Comparison of ENCODE assay signal across 31 mouse cellular contexts in the genomic region with DNA sequence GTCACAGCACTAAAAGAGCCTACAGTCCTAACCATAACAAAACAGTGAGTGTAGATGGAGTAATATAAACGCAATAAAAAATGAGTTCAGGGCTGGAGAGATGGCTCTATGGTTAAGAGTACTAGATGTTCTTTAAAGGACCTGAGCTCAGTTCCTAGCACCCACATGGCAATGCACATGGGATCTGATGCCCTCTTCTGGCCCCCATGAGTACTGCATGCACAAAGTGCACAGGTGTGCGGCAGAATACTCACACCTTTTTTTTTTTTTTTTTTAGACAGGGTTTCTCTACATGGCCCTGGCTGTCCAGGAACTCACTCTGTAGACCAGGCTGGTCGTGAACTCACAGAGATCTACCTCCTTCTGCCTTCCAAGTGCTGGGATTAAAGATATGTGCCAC. TPM values are rescaled to one million over a fixed set of nuclear protein-coding genes. Genes with fewer than 3 reads are reported as not detected.
DNase-seq lines count a peak whose midpoint lies in the region; ATAC-seq and TF ChIP-seq lines count a peak whose summit lies in the region.
"Had no signal": no experiment of that assay in that cellular context is flagged by ENCODE, and none has a peak within 500 bp of the region (broad histone marks: within the 10 kb centered on the region; RNA-seq: fewer than 3 reads in every experiment).

No protein-coding gene starts in this region.

- no peaks in the 10 kb centered on the region for H3K79me2 ChIP-seq in liver, adult 2 months (ENCODE audit: control insufficient read depth, insufficient read depth, low read length)

- H3K36me3 ChIP-seq in liver, adult 2 months (ENCODE audit: control insufficient read depth, insufficient read depth, low read length) = no peaks in the 10 kb centered on the region
- no peaks in the 10 kb centered on the region for H3K36me3 ChIP-seq in liver, embryonic 11.5 days (ENCODE audit: control insufficient read depth, insufficient read depth, low read length)
- no peaks in the 10 kb centered on the region for H3K36me3 ChIP-seq in midbrain, embryonic 11.5 days (ENCODE audit: control insufficient read depth, insufficient read depth, low read length)
- H3K36me3 ChIP-seq in midbrain, embryonic 10.5 days = no peaks in the 10 kb centered on the region
- no peaks in the 10 kb centered on the region for H3K36me3 ChIP-seq in G1E (replicated peaks)
- H3K36me3 ChIP-seq: forebrain, embryonic 10.5 days had no signal

- no peak overlapping the region for H3K4me3 ChIP-seq in liver, adult 2 months (ENCODE audit: insufficient read depth, low read depth, low read length)
- H3K4me3 ChIP-seq in liver, embryonic 11.5 days (ENCODE audit: low read depth, low read length) = no peak overlapping the region
- H3K4me3 ChIP-seq in midbrain, embryonic 11.5 days (ENCODE audit: low read depth, low read length) = no peak overlapping the region
- H3K4me3 ChIP-seq in midbrain, embryonic 10.5 days = no peak overlapping the region
- no peak overlapping the region for H3K4me3 ChIP-seq in G1E (ENCODE audit: low read depth, low read length)
- H3K4me3 ChIP-seq: forebrain, embryonic 10.5 days; left cerebral cortex, adult 2 months had no signal

- TF ChIP-seq POLR2A in liver, adult 2 months (IDR thresholded peaks at IDR 0.05; ENCODE audit: extremely low read depth, insufficient read depth, low read length) = no peak

- H3K4me1 ChIP-seq in liver, adult 2 months (ENCODE audit: control insufficient read depth, insufficient read depth, low read length) = no peaks in the 10 kb centered on the region
- no peaks in the 10 kb centered on the region for H3K4me1 ChIP-seq in liver, embryonic 11.5 days (replicated peaks; ENCODE audit: control insufficient read depth, insufficient read depth, low read length)
- H3K4me1 ChIP-seq in midbrain, embryonic 11.5 days (ENCODE audit: control insufficient read depth, insufficient read depth, low read length) = 0 out of 2 replicates have a peak, but pooled peaks cover 2% of the 10 kb centered on the region
- H3K4me1 ChIP-seq in midbrain, embryonic 10.5 days = peaks cover 12% of the 10 kb centered on the region
- H3K4me1 ChIP-seq in G1E (ENCODE audit: insufficient read depth, low read depth, low read length) = no peaks in the 10 kb centered on the region

- H3K27ac ChIP-seq in liver, adult 2 months (replicated peaks; ENCODE audit: insufficient read depth, low read depth, low read length) = no peak overlapping the region
- no peak overlapping the region for H3K27ac ChIP-seq in liver, embryonic 11.5 days (ENCODE audit: low read depth, low read length)
- no peak overlapping the region for H3K27ac ChIP-seq in midbrain, embryonic 11.5 days (ENCODE audit: low read depth, low read length)
- H3K27ac ChIP-seq in midbrain, embryonic 10.5 days (replicated peaks) = no peak overlapping the region
- H3K27ac ChIP-seq: forebrain, embryonic 10.5 days; hindbrain, embryonic 14.5 days; left cerebral cortex, adult 2 months had no signal

- no peaks in the 10 kb centered on the region for H3K27me3 ChIP-seq in liver, adult 2 months (ENCODE audit: control insufficient read depth, insufficient read depth, low read length)
- H3K27me3 ChIP-seq in liver, embryonic 11.5 days (replicated peaks; ENCODE audit: control insufficient read depth, insufficient read depth, low read length) = no peaks in the 10 kb centered on the region
- H3K27me3 ChIP-seq in midbrain, embryonic 11.5 days (ENCODE audit: control insufficient read depth, insufficient read depth, low read length) = no peaks in the 10 kb centered on the region
- no peaks in the 10 kb centered on the region for H3K27me3 ChIP-seq in midbrain, embryonic 10.5 days (ENCODE audit: low read depth, poor library complexity, severe bottlenecking)
- H3K27me3 ChIP-seq in G1E (ENCODE audit: insufficient read depth, low read length) = peaks cover 33% of the 10 kb centered on the region

- H3K9ac ChIP-seq in liver, adult 2 months (ENCODE audit: low read depth, low read length) = no peak overlapping the region
- H3K9ac ChIP-seq in liver, embryonic 11.5 days (ENCODE audit: low read depth, low read length) = no peak overlapping the region
- H3K9ac ChIP-seq in midbrain, embryonic 11.5 days (ENCODE audit: low read length) = no peak overlapping the region
- H3K9ac ChIP-seq: hindbrain, embryonic 14.5 days had no signal

- WGBS in liver, adult 2 months = 90% methylated on average over 3 of the region's 3 CpGs
- WGBS in liver, embryonic 11.5 days = 82% methylated on average over 3 of the region's 3 CpGs
- 90% methylated on average over 3 of the region's 3 CpGs for WGBS in midbrain, embryonic 11.5 days
- WGBS in midbrain, embryonic 10.5 days = 92% methylated on average over 3 of the region's 3 CpGs

- no peak for ATAC-seq in liver, embryonic 11.5 days (replicated peaks; ENCODE audit: low FRiP score)
- ATAC-seq in midbrain, embryonic 11.5 days (ENCODE audit: low FRiP score) = no peak
- ATAC-seq in G1E (ENCODE audit: extremely low read depth, insufficient number of reproducible peaks, low FRiP score, poor library complexity, severe bottlenecking) = no peak

- H3K4me2 ChIP-seq in liver, embryonic 11.5 days = no peak overlapping the region
- no peak overlapping the region for H3K4me2 ChIP-seq in midbrain, embryonic 11.5 days
- H3K4me2 ChIP-seq: hindbrain, embryonic 14.5 days had no signal

- no peak for DNase-seq in liver, adult 2 months (ENCODE audit: extremely low read depth, low read depth, low spot score)
- DNase-seq in liver, embryonic 11.5 days (ENCODE audit: low spot score) = no peak
- DNase-seq in midbrain, embryonic 11.5 days (ENCODE audit: low spot score, missing footprints) = peak; percentile 17
- no peak for DNase-seq in midbrain, embryonic 10.5 days (ENCODE audit: low spot score)
- no peak for DNase-seq in G1E (ENCODE audit: low spot score)
- peak; percentile 7 for DNase-seq in induced T-regulatory cell, adult 2 months (ENCODE audit: low read depth)
- DNase-seq in heart, postnatal 4 days = no peak
- DNase-seq in adrenal gland, adult 8-10 months = no peak
- DNase-seq: adrenal gland, postnatal 25 days; cerebellum, adult 11 months; cerebellum, postnatal 10 days; gastrocnemius, postnatal 36 days; heart, postnatal 36 days; kidney, adult 9 months; kidney, postnatal 36 days; midbrain, embryonic 14.5 days; right cerebral cortex, postnatal 14 days; thymus, postnatal 14 days had no signal

- peak; percentile 11; the same call in 1 of the 2 replicates for TF ChIP-seq CTCF in liver, adult 2 months (IDR thresholded peaks at IDR 0.05; ENCODE audit: low read depth, low read length)
- 0 out of 2 replicates have a peak, but pooled peaks have one; percentile 24 for TF ChIP-seq CTCF in G1E (IDR thresholded peaks at IDR 0.05; ENCODE audit: low read depth, low read length)

- no peaks in the 10 kb centered on the region for H3K9me3 ChIP-seq in liver, embryonic 11.5 days (ENCODE audit: control insufficient read depth, low read length)
- no peaks in the 10 kb centered on the region for H3K9me3 ChIP-seq in midbrain, embryonic 11.5 days (ENCODE audit: control insufficient read depth, low read length)
- no peaks in the 10 kb centered on the region; the same call in 1 of the 2 replicates for H3K9me3 ChIP-seq in midbrain, embryonic 10.5 days (replicated peaks)
- no peaks in the 10 kb centered on the region for H3K9me3 ChIP-seq in G1E (replicated peaks)
- H3K9me3 ChIP-seq: forebrain, embryonic 10.5 days had no signal

RNA-seq across cellular contexts. Expression of a gene that starts 11.5 kb away (rescaled TPM):
- not detected in 2 replicates for total RNA-seq in liver, adult 2 months (2014; rRNA removed)
- polyA plus RNA-seq in liver, adult 2 months (2012; rRNA removed) = not detected in 2 replicates
- not detected in 2 replicates for polyA plus RNA-seq in liver, embryonic 11.5 days (2014; fragmentation: Nextera tagmentation; extraction: Ambion mirVana)
- polyA plus RNA-seq in midbrain, embryonic 11.5 days (2014; fragmentation: Nextera tagmentation; extraction: Ambion mirVana) = not detected in 2 replicates
- not detected in 2 replicates for polyA plus RNA-seq in midbrain, embryonic 10.5 days (2016; fragmentation: Nextera tagmentation; extraction: Ambion mirVana)
- total RNA-seq in G1E (2014; fragmentation: Nextera tagmentation) (not detected in 2 replicates), G1E (2017) (0.06 and 0.16 TPM in 2 replicates)
- polyA plus RNA-seq in G1E (2012) = not detected in 2 replicates
- not detected for total RNA-seq in heart, postnatal 4 days (2021)
- total RNA-seq in adrenal gland, adult 8-10 months (2022) = under 1 TPM in 1 of 4 experiments, not detected in 3; 0.45 TPM
- total RNA-seq: adrenal gland, postnatal 25 days; gastrocnemius, postnatal 36 days; heart, adult 8-10 months; heart, postnatal 36 days; left cerebral cortex, adult 2 months; left cerebral cortex, postnatal 36 days; megakaryocyte, adult 5-6 weeks had no signal
- polyA plus RNA-seq: C2C12; embryonic facial prominence, embryonic 11.5 days; forebrain, embryonic 10.5 days; heart, embryonic 14.5 days; hindbrain, embryonic 14.5 days; intestine, embryonic 14.5 days; limb, embryonic 14.5 days; lung, embryonic 16.5 days; midbrain, embryonic 14.5 days; neural tube, embryonic 11.5 days had no signal

RNA-seq across cellular contexts. Expression of a gene that starts 39.4 kb away (rescaled TPM):
- total RNA-seq in liver, adult 2 months (2014; rRNA removed) = 35.9 and 55.0 TPM in 2 replicates
- polyA plus RNA-seq in liver, adult 2 months (2012; rRNA removed) = 60.8 and 88.2 TPM in 2 replicates
- 71.5 and 75.4 TPM in 2 replicates for polyA plus RNA-seq in liver, embryonic 11.5 days (2014; fragmentation: Nextera tagmentation; extraction: Ambion mirVana)
- polyA plus RNA-seq in midbrain, embryonic 11.5 days (2014; fragmentation: Nextera tagmentation; extraction: Ambion mirVana) = 1.1 and 1.4 TPM in 2 replicates
- 4.7 and 5.4 TPM in 2 replicates for polyA plus RNA-seq in midbrain, embryonic 10.5 days (2016; fragmentation: Nextera tagmentation; extraction: Ambion mirVana)
- total RNA-seq in G1E (2014; fragmentation: Nextera tagmentation) (not detected in 2 replicates), G1E (2017) (not detected in 2 replicates)
- not detected in 2 replicates for polyA plus RNA-seq in G1E (2012)
- not detected for total RNA-seq in heart, postnatal 4 days (2021)
- under 1 TPM in 1 of 4 experiments, not detected in 3; 0.17 TPM for total RNA-seq in adrenal gland, adult 8-10 months (2022)
- total RNA-seq: heart, adult 8-10 months; heart, postnatal 36 days had no signal

RNA-seq across cellular contexts. Expression of a gene that starts 57.3 kb away (rescaled TPM):
- 253 and 456 TPM in 2 replicates for total RNA-seq in liver, adult 2 months (2014; rRNA removed)
- 676 and 851 TPM in 2 replicates for polyA plus RNA-seq in liver, adult 2 months (2012; rRNA removed)
- 22.9 and 23.0 TPM in 2 replicates for polyA plus RNA-seq in liver, embryonic 11.5 days (2014; fragmentation: Nextera tagmentation; extraction: Ambion mirVana)
- polyA plus RNA-seq in midbrain, embryonic 11.5 days (2014; fragmentation: Nextera tagmentation; extraction: Ambion mirVana) = 25.0 and 27.1 TPM in 2 replicates
- polyA plus RNA-seq in midbrain, embryonic 10.5 days (2016; fragmentation: Nextera tagmentation; extraction: Ambion mirVana) = 11.0 and 11.9 TPM in 2 replicates
- 15.4 and 15.9 TPM in 2 replicates for total RNA-seq in G1E (2014; fragmentation: Nextera tagmentation)
- 29.6 and 33.2 TPM in 2 replicates for total RNA-seq in G1E (2017)
- 37.9 and 43.4 TPM in 2 replicates for polyA plus RNA-seq in G1E (2012)
- total RNA-seq in heart, postnatal 4 days (2021) = 10 to 100 TPM; 31.9 to 34.3 TPM
- total RNA-seq in adrenal gland, adult 8-10 months (2022) = 100 to 1,000 TPM in 2 of 4 experiments, 10 to 100 TPM in 2; 77.6 to 360 (median 221) TPM

Comparison
In these comparisons a context has a peak if more than half of its experiments do, and no peak if none do; other contexts are left out.
1. DNase-seq: peak in midbrain, embryonic 11.5 days (single experiment) and induced T-regulatory cell, adult 2 months (single experiment); none in liver, adult 2 months (single experiment), liver, embryonic 11.5 days (single experiment), midbrain, embryonic 10.5 days (single experiment), G1E (single experiment), heart, postnatal 4 days (single experiment) and adrenal gland, adult 8-10 months (single experiment).
2. RNA of a gene that starts 57.3 kb away (polyA plus RNA-seq): 676 to 851 TPM in liver, adult 2 months; 37.9 to 43.4 TPM in G1E, 25.0 to 27.1 TPM in midbrain, embryonic 11.5 days, 22.9 to 23.0 TPM in liver, embryonic 11.5 days and 11.0 to 11.9 TPM in midbrain, embryonic 10.5 days; every median in the first group is over 10 times any median in the second.